Mouse (Mus musculus) neutrophil, adult 65 days (primary cell): ENCODE results near the gene Proser3. TPM values are rescaled to one million over a fixed set of nuclear protein-coding genes. Genes with fewer than 3 reads are reported as not detected.

Experiments
- total RNA-seq: library from RNA; stranded (reverse); gene quantifications from 2 replicates; pipeline ENCODE4 v1.2.4, GENCODE M21; 2023

Gene Proser3
- total RNA-seq, result 2.2 and 3.3 TPM in 2 replicates

GRCm38 (mm10) chr7:30552102-30553020 lies at the start of gene Proser3, which contains the start of gene Hspb6:
Proser3 (minus strand) TSS chr7:30552299.
Hspb6 (plus strand) TSS chr7:30552178.

GRCm38 (mm10) chr7:30598786-30599185 lies 46.7 kb upstream of the Proser3 start, which contains the start of gene Zbtb32:
Zbtb32 (minus strand) TSS chr7:30598909.

GRCm38 (mm10) chr7:30588676-30589434 lies 36.8 kb upstream of the Proser3 start, which contains the start of gene Kmt2b:
Kmt2b (minus strand) TSS chr7:30588726.

GRCm38 (mm10) chr7:30564970-30565571 lies 13.0 kb upstream of the Proser3 start, which contains the start of gene Igflr1:
Igflr1 (plus strand) TSS chr7:30565427.

GRCm38 (mm10) chr7:30563117-30563905 lies 11.2 kb upstream of the Proser3 start, which contains the start of the genes U2af1l4, Gm49396 and Psenen:
U2af1l4 (plus strand) TSS chr7:30563301.
Gm49396 (plus strand) TSS chr7:30563344.
Psenen (minus strand) TSS chr7:30563627.

GRCm38 (mm10) chr7:30559443-30559954 lies 7.4 kb upstream of the Proser3 start, which contains the start of gene Lin37:
Lin37 (minus strand) TSS chr7:30559838.

GRCm38 (mm10) chr7:30534633-30535577 lies 17.2 kb downstream of the Proser3 start, which contains the start of gene Arhgap33:
Arhgap33 (minus strand) TSS chr7:30535060.

GRCm38 (mm10) chr7:30493401-30493931 lies 58.6 kb downstream of the Proser3 start, which contains the start of gene Prodh2:
Prodh2 (plus strand) TSS chr7:30493622.

Other genes starting within 250 kb of the Proser3 start
- gene Alkbh6, start 243.6 kb downstream of the Proser3 start, total RNA-seq, result 12.1 and 19.6 TPM in 2 replicates
- 0.73 TPM in 1 of 2 replicates, not detected in the other for gene Syne4, start 237.5 kb downstream of the Proser3 start, total RNA-seq
- 0.29 TPM in 1 of 2 replicates, not detected in the other for gene E130208F15Rik, start 230.6 kb downstream of the Proser3 start, total RNA-seq
- gene Sdhaf1, start 228.4 kb downstream of the Proser3 start, total RNA-seq, result 1.9 and 3.6 TPM in 2 replicates
- gene Lrfn3, start 189.5 kb downstream of the Proser3 start, total RNA-seq, result not detected in 2 replicates
- gene Tyrobp, start 138.5 kb downstream of the Proser3 start, total RNA-seq, result 2,000 and 2,325 TPM in 2 replicates
- 115 and 126 TPM in 2 replicates for gene Hcst, start 132.4 kb downstream of the Proser3 start, total RNA-seq
- gene Nfkbid, start 130.6 kb downstream of the Proser3 start, total RNA-seq, result 82.7 and 113 TPM in 2 replicates
- 0.25 TPM in 1 of 2 replicates, not detected in the other for gene Aplp1, start 106.8 kb downstream of the Proser3 start, total RNA-seq
- not detected in 2 replicates for gene Kirrel2, start 94.6 kb downstream of the Proser3 start, total RNA-seq
- gene Nphs1, start 94.0 kb downstream of the Proser3 start, total RNA-seq, result not detected in 2 replicates
- not detected in 2 replicates for gene Prodh2, start 58.7 kb downstream of the Proser3 start, total RNA-seq
- gene Arhgap33, start 17.2 kb downstream of the Proser3 start, total RNA-seq, result 9.4 and 16.2 TPM in 2 replicates
- gene Hspb6, start 121 bp downstream of the Proser3 start, total RNA-seq, result 2.6 and 4.0 TPM in 2 replicates
- 28.0 and 29.5 TPM in 2 replicates for gene Lin37, start 7.5 kb upstream of the Proser3 start, total RNA-seq
- gene U2af1l4, start 11.0 kb upstream of the Proser3 start, total RNA-seq, result 38.4 and 45.2 TPM in 2 replicates
- 1.3 and 2.7 TPM in 2 replicates for gene Gm49396, start 11.0 kb upstream of the Proser3 start, total RNA-seq
- 115 TPM in 2 replicates for gene Psenen, start 11.3 kb upstream of the Proser3 start, total RNA-seq
- gene Igflr1, start 13.1 kb upstream of the Proser3 start, total RNA-seq, result 3.5 and 6.1 TPM in 2 replicates
- 47.8 and 65.1 TPM in 2 replicates for gene Kmt2b, start 36.4 kb upstream of the Proser3 start, total RNA-seq
- 0.29 TPM in 1 of 2 replicates, not detected in the other for gene Zbtb32, start 46.6 kb upstream of the Proser3 start, total RNA-seq
- gene Upk1a, start 60.5 kb upstream of the Proser3 start, total RNA-seq, result not detected in 2 replicates
- gene Cox6b1, start 73.9 kb upstream of the Proser3 start, total RNA-seq, result 220 and 238 TPM in 2 replicates
- not detected in 2 replicates for gene Etv2, start 83.6 kb upstream of the Proser3 start, total RNA-seq
- 88.7 and 91.5 TPM in 2 replicates for gene Rbm42, start 98.0 kb upstream of the Proser3 start, total RNA-seq
- gene Haus5, start 112.7 kb upstream of the Proser3 start, total RNA-seq, result 17.9 and 25.1 TPM in 2 replicates
- gene Pmis2, start 119.3 kb upstream of the Proser3 start, total RNA-seq, result not detected in 2 replicates
- gene 2200002J24Rik, start 146.6 kb upstream of the Proser3 start, total RNA-seq, result not detected in 2 replicates
- gene Atp4a, start 159.9 kb upstream of the Proser3 start, total RNA-seq, result not detected in 2 replicates
- 17.2 and 23.5 TPM in 2 replicates for gene Tmem147, start 177.2 kb upstream of the Proser3 start, total RNA-seq
- gene Gapdhs, start 191.4 kb upstream of the Proser3 start, total RNA-seq, result not detected in 2 replicates
- 0.16 and 0.57 TPM in 2 replicates for gene Sbsn, start 199.2 kb upstream of the Proser3 start, total RNA-seq
- 2.3 and 3.3 TPM in 2 replicates for gene Dmkn, start 211.5 kb upstream of the Proser3 start, total RNA-seq
- not detected in 2 replicates for gene Krtdap, start 235.6 kb upstream of the Proser3 start, total RNA-seq